Mouse (Mus musculus) MEL (cell line): Measurements from ENCODE around the gene Slc44a4.

Experiments
- BHLHE40 ChIP-seq: IDR thresholded peaks from 2 replicates; pipeline ENCODE4 v1.6.1; 2012; ENCODE audit warnings: low read depth, mild to moderate bottlenecking, inconsistent platforms, low read length, improper control_type of control experiment, borderline replicate concordance
- CTCF ChIP-seq, 3 experiments: IDR thresholded peaks in 2 of 3; conservative IDR thresholded peaks in 1 of 3; 2 replicates each; pipeline ENCODE4 v1.5.1; 2011 to 2012; ENCODE audit warnings: low read length in 3 of 3, low read depth in 2 of 3, mild to moderate bottlenecking in 2 of 3, improper control_type of control experiment in 1 of 3, inconsistent platforms in 1 of 3, mixed read lengths in 1 of 3, moderate library complexity in 1 of 3; ENCODE audit not compliant: control insufficient read depth in 1 of 3, insufficient read depth in 1 of 3, poor library complexity in 1 of 3, severe bottlenecking in 1 of 3
- EP300 ChIP-seq, 2 experiments: IDR thresholded peaks; 2 replicates each; pipeline ENCODE4 v1.6.1; 2011; ENCODE audit warnings: improper control_type of control experiment in 2 of 2, low read length in 2 of 2, low read depth in 1 of 2, mild to moderate bottlenecking in 1 of 2
- GATA1 ChIP-seq: IDR thresholded peaks from 2 replicates; pipeline ENCODE4 v1.6.1; 2011; ENCODE audit warnings: low read depth, low read length, improper control_type of control experiment
- HCFC1 ChIP-seq: IDR thresholded peaks from 2 replicates; pipeline ENCODE4 v1.6.1; 2012; ENCODE audit warnings: low read depth, mild to moderate bottlenecking, inconsistent platforms, low read length, improper control_type of control experiment, moderate library complexity
- MAZ ChIP-seq: IDR thresholded peaks from 2 replicates; pipeline ENCODE4 v1.6.1; 2012; ENCODE audit warnings: low read depth, mild to moderate bottlenecking, inconsistent platforms, low read length, improper control_type of control experiment
- MYB ChIP-seq: IDR thresholded peaks from 2 replicates; pipeline ENCODE4 v1.6.1; 2011; ENCODE audit warnings: mild to moderate bottlenecking, low read depth, low read length, improper control_type of control experiment
- NELFE ChIP-seq: IDR thresholded peaks from 2 replicates; pipeline ENCODE4 v1.6.1; 2011; ENCODE audit warnings: low read depth, low read length, improper control_type of control experiment
- POLR2A ChIP-seq, 2 experiments: IDR thresholded peaks; 2 replicates each; pipeline ENCODE4 v1.6.1; 2011 to 2012; ENCODE audit warnings: low read length in 2 of 2, mild to moderate bottlenecking in 2 of 2, control low read depth in 1 of 2, improper control_type of control experiment in 1 of 2, low read depth in 1 of 2, moderate library complexity in 1 of 2; ENCODE audit not compliant: control insufficient read depth in 1 of 2, insufficient read depth in 1 of 2, poor library complexity in 1 of 2
- POLR2AphosphoS5 ChIP-seq: IDR thresholded peaks from 2 replicates; pipeline ENCODE4 v1.6.1; 2012; ENCODE audit warnings: low read depth, borderline replicate concordance, mild to moderate bottlenecking, inconsistent platforms, low read length, moderate library complexity, mixed read lengths
- ZC3H11A ChIP-seq: IDR thresholded peaks from 2 replicates; pipeline ENCODE4 v1.6.1; 2012; ENCODE audit warnings: low read depth, mild to moderate bottlenecking, inconsistent platforms, low read length, improper control_type of control experiment
- ZMIZ1 ChIP-seq: IDR thresholded peaks from 2 replicates; pipeline ENCODE4 v1.6.1; 2012; ENCODE audit warnings: low read depth, mild to moderate bottlenecking, inconsistent platforms, low read length, improper control_type of control experiment, moderate library complexity
- ZNF384 ChIP-seq: IDR thresholded peaks from 2 replicates; pipeline ENCODE4 v1.6.1; 2012; ENCODE audit warnings: low read depth, mild to moderate bottlenecking, inconsistent platforms, low read length, improper control_type of control experiment

- no peak for TF ChIP-seq BHLHE40
- no peak for TF ChIP-seq CTCF (IDR thresholded peaks at IDR 0.05 in 2 of 3, conservative IDR thresholded peaks at IDR 0.05 in 1 of 3; ENCODE audit: control insufficient read depth in 1 of 3, insufficient read depth in 1 of 3, low read depth in 2 of 3, low read length in 3 of 3, poor library complexity in 1 of 3, severe bottlenecking in 1 of 3)
- no peak for TF ChIP-seq EP300 (IDR thresholded peaks at IDR 0.05; ENCODE audit: low read depth in 1 of 2, low read length in 2 of 2)
- no peak for TF ChIP-seq MYB
- TF ChIP-seq HCFC1 = no peak
- no peak for TF ChIP-seq ZMIZ1
- no peak for TF ChIP-seq POLR2A (IDR thresholded peaks at IDR 0.05; ENCODE audit: control insufficient read depth in 1 of 2, insufficient read depth in 1 of 2, low read depth in 1 of 2, low read length in 2 of 2, poor library complexity in 1 of 2)
- no peak for TF ChIP-seq ZC3H11A
- TF ChIP-seq GATA1 = no peak
- no peak for TF ChIP-seq NELFE
- no peak for TF ChIP-seq MAZ
- TF ChIP-seq POLR2AphosphoS5 = no peak
- TF ChIP-seq ZNF384 = no peak
Observed at GRCm38 (mm10) chr17:34960702-34961493, 46.6 kb downstream of the Slc44a4 start.
